In the genomic region with DNA sequence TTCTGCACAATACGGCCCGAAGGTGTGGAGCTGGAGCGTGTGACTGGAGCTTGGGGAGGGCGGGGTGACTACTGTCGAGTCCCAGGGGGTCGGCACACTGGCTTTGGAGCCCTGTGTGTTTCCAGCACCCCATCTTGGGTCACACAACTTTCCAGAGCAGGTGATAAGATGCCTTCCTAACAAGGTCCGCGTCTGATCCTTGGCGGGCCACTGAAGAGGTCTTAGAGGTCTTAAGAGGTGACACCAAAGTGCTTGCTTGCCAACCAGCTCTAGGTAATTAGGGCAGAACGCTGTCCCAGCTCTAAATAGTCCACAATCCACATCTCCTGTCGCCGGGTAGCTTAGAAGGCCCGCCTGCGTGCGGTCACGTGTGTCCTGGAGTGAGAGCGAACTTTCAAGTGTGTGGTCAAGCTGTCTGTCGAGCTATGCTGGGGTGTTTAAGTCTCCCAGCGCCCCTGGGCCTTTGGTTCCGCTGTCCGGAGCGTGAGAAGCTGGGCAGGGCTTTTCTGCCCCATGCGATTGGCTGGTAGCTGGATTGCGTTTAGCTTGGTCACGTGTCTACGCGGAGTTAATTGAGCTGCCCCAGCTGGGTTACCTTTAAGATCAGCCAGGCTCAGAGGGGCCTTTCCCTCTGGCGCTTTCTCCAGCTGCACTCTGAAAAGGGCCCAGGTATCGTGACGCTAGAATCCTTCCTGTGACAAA, we compare ENCODE assay signal across 8 mouse cellular contexts. TPM values are rescaled to one million over a fixed set of nuclear protein-coding genes. Genes with fewer than 3 reads are reported as not detected.
DNase-seq lines count a peak whose midpoint lies in the region; ATAC-seq and TF ChIP-seq lines count a peak whose summit lies in the region.

No protein-coding gene starts in this region.

- peaks cover 16% of the 10 kb centered on the region for H3K27me3 ChIP-seq in embryonic facial prominence, embryonic 13.5 days
- no peaks in the 10 kb centered on the region for H3K27me3 ChIP-seq in heart, adult 2 months (ENCODE audit: control insufficient read depth, insufficient read depth, low read length)

- peak; percentile 84 for TF ChIP-seq EP300 in heart, adult 2 months (IDR thresholded peaks at IDR 0.05; ENCODE audit: insufficient read depth, low read depth, low read length)

- peak overlapping the region; percentile 61 for H3K4me3 ChIP-seq in embryonic facial prominence, embryonic 13.5 days
- H3K4me3 ChIP-seq in heart, adult 2 months: peak overlapping the region; percentile 67

- peak overlapping the region; percentile 94 for H3K4me2 ChIP-seq in embryonic facial prominence, embryonic 13.5 days

- no peak for TF ChIP-seq CTCF in brain, embryonic 14.5 days (IDR thresholded peaks at IDR 0.05; ENCODE audit: borderline replicate concordance, extremely low read depth, insufficient read depth, insufficient read length)
- no peak for TF ChIP-seq CTCF in heart, adult 2 months (IDR thresholded peaks at IDR 0.05)

- no peaks in the 10 kb centered on the region for H3K9me3 ChIP-seq in embryonic facial prominence, embryonic 13.5 days

- TF ChIP-seq POLR2A in brain, embryonic 14.5 days (IDR thresholded peaks at IDR 0.05; ENCODE audit: borderline replicate concordance, extremely low read depth, insufficient read depth, insufficient read length, poor library complexity, severe bottlenecking): no peak
- peak; percentile 85 for TF ChIP-seq POLR2A in heart, adult 2 months (IDR thresholded peaks at IDR 0.05; ENCODE audit: insufficient read depth, low read depth, low read length)

- no peaks in the 10 kb centered on the region for H3K36me3 ChIP-seq in embryonic facial prominence, embryonic 13.5 days
- H3K36me3 ChIP-seq in heart, adult 2 months (ENCODE audit: control insufficient read depth, insufficient read depth, low read length): peaks cover 9% of the 10 kb centered on the region

- under 1% methylated on average over 30 of the region's 30 CpGs for WGBS in embryonic facial prominence, embryonic 13.5 days
- WGBS in heart, adult 2 months: 2% methylated on average over 30 of the region's 30 CpGs

- peak overlapping the region; percentile 75 for H3K9ac ChIP-seq in embryonic facial prominence, embryonic 13.5 days
- H3K9ac ChIP-seq in heart, adult 2 months (ENCODE audit: low read depth, low read length): peak overlapping the region; percentile 77

- H3K27ac ChIP-seq in embryonic facial prominence, embryonic 13.5 days: peak overlapping the region; percentile 83; the same call in 1 of the 2 replicates
- H3K27ac ChIP-seq in heart, adult 2 months: peak overlapping the region; percentile 87

- peaks cover 20% of the 10 kb centered on the region for H3K4me1 ChIP-seq in embryonic facial prominence, embryonic 13.5 days
- peaks cover 2% of the 10 kb centered on the region; the same call in 1 of the 2 replicates for H3K4me1 ChIP-seq in heart, adult 2 months (ENCODE audit: control insufficient read depth, insufficient read depth, low read length)

- intact Hi-C loops in heart, adult 2 months (cut with DNase I): loop anchor here (5.0 to 10.0 kb wide), 3 partner anchors 116 to 196 kb away; no protein-coding TSS in a partner anchor
- intact Hi-C loops in left cerebral cortex, postnatal 4 days (cut with DNase I): loop anchor here (5.0 to 10.0 kb wide), 3 partner anchors 96 to 331 kb away; a partner anchor contains a TSS

- peak; percentile 86 for DNase-seq in brain, embryonic 14.5 days (ENCODE audit: low read depth)
- DNase-seq in heart, adult 2 months: peak; percentile 79 to 89
- peak; percentile 88 for DNase-seq in kidney, adult 18-20 months
- DNase-seq in left cerebral cortex, postnatal 4 days: peak; percentile 49
- peak; percentile 72 for DNase-seq in mesoderm, embryonic 11.5 days (ENCODE audit: low read depth, low spot score)
- peak; percentile 32 for DNase-seq in right cerebral cortex, postnatal 4 days
- no peak for DNase-seq in spleen, postnatal 36 days (ENCODE audit: low spot score in 2 of 2)

- ATAC-seq in embryonic facial prominence, embryonic 13.5 days (ENCODE audit: insufficient number of reproducible peaks, insufficient read depth, low FRiP score, low TSS enrichment, low read depth): no peak

- H3K79me2 ChIP-seq in heart, adult 2 months (replicated peaks; ENCODE audit: control insufficient read depth, insufficient read depth, low read length): no peaks in the 10 kb centered on the region

RNA-seq across cellular contexts. Expression of a gene that starts 2.4 kb away (rescaled TPM):
- 26.5 and 29.5 TPM in 2 replicates for polyA plus RNA-seq in brain, embryonic 14.5 days (2012; rRNA removed)
- polyA plus RNA-seq in embryonic facial prominence, embryonic 13.5 days (2015; fragmentation: Nextera tagmentation; extraction: Ambion mirVana): 14.2 and 17.3 TPM in 2 replicates
- 100 to 1,000 TPM; 211 to 261 TPM for total RNA-seq in heart, adult 2 months (2021)
- polyA plus RNA-seq in heart, adult 2 months (2012; rRNA removed): 72.6 and 125 TPM in 2 replicates
- 10 to 100 TPM; 75.7 to 78.7 TPM for total RNA-seq in left cerebral cortex, postnatal 4 days (2021)

Comparison
In these comparisons a context has a peak if more than half of its experiments do, and no peak if none do; other contexts are left out.
1. DNase-seq: peak in brain, embryonic 14.5 days (single experiment), heart, adult 2 months (2 of 2), kidney, adult 18-20 months (single experiment), left cerebral cortex, postnatal 4 days (single experiment), mesoderm, embryonic 11.5 days (single experiment) and right cerebral cortex, postnatal 4 days (single experiment); none in spleen, postnatal 36 days (0 of 2).